Mouse (Mus musculus): Measurements from ENCODE around the gene Tmbim4. TPM values are rescaled to one million over a fixed set of nuclear protein-coding genes. Genes with fewer than 3 reads are reported as not detected.

Tmbim4 gene
- polyA plus RNA-seq, 1 experiment from 2014 or later, result 116 TPM

DNA sequence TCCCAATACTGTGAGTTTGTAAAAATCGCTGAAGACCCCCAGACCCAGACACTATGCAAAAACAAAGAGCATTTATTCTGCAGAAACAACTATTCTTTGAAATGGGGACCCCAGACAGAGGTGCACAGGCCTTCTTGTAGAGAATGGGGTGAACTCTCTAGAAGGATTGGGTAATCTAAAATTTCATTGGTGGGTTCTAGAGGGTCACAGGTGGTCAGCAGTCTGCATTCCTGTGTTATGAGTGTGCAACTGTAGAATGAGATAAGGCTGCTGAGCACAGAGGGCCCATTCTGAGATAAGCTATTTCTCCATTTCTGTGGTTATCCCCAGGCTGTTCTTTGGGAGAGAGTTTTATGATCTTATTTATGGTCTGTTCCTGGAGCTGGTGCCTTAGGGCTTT is 33.3 kb upstream of the Tmbim4 start:
- no peak for ATAC-seq (ENCODE audit: low read depth)
- H3K4me2 ChIP-seq (ENCODE audit: low read depth, low read length), result no peak overlapping the region
- no peak overlapping the region for H3K27ac ChIP-seq (ENCODE audit: low read depth, low read length)
- H3K27me3 ChIP-seq (ENCODE audit: control insufficient read depth, insufficient read depth, low read length), result no peaks in the 10 kb centered on the region
- H3K9me3 ChIP-seq (ENCODE audit: control insufficient read depth, low read length), result no peaks in the 10 kb centered on the region
- H3K9ac ChIP-seq (replicated peaks; ENCODE audit: low read depth, low read length), result no peak overlapping the region
- H3K36me3 ChIP-seq (ENCODE audit: control insufficient read depth, insufficient read depth, low read length), result no peaks in the 10 kb centered on the region
- no peaks in the 10 kb centered on the region for H3K4me1 ChIP-seq (ENCODE audit: control insufficient read depth, insufficient read depth, low read length)
- H3K4me3 ChIP-seq (ENCODE audit: low read depth, low read length), result no peak overlapping the region
- 71% methylated on average over 1 of the region's 1 CpGs for WGBS

DNA sequence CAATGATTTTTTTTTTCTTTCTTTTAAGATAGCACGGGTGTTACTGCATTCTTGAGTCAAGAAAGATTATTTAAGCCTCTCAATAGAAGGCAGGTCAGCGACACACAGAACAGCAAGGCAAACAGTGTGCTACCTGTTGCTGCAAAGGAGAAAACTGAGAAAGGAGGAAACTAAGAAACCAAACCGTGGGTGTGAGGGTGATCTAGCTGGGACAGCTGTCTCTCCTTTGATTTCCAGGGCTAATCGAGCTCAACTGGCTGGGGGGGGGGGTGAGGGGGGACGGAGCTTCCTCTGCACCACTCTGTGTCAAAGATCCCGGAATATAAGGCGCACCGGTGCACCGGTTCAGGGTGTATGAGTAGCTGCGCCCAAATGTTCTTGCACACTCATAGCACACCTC is 32.3 kb upstream of the Tmbim4 start:
- Histone ChIP-seq H3K9me3 (ENCODE audit: control insufficient read depth, low read length) (no peaks in the 10 kb centered on the region), H3K27me3 (ENCODE audit: control insufficient read depth, insufficient read depth, low read length) (no peaks in the 10 kb centered on the region), H3K4me2 (ENCODE audit: low read depth, low read length) (no peak overlapping the region), H3K4me1 (ENCODE audit: control insufficient read depth, insufficient read depth, low read length) (no peaks in the 10 kb centered on the region), H3K4me3 (ENCODE audit: low read depth, low read length) (no peak overlapping the region), H3K9ac (replicated peaks; ENCODE audit: low read depth, low read length) (no peak overlapping the region), H3K27ac (ENCODE audit: low read depth, low read length) (no peak overlapping the region), H3K36me3 (ENCODE audit: control insufficient read depth, insufficient read depth, low read length) (no peaks in the 10 kb centered on the region)
- no peak for ATAC-seq (ENCODE audit: low read depth)
- WGBS, result 58% methylated on average over 10 of the region's 10 CpGs

DNA sequence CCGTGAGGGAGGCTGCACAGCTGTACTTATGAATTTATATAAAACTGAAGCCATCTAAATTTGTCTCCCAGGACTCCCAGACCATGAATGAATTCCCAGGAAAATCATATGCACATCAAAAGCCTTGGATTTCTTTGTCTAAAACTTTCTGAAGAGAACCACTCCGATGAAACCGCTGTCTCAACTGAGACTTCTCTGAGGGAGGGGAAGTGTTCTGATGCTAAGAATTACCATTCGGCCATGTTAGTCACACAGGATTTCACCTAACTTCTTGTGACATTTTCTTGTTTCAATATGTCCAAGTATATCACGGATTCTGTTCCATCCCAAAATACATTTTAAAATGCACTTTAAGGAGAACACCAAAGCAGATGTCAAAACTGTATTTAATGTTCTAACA is 31.5 kb upstream of the Tmbim4 start:
- no peaks in the 10 kb centered on the region for H3K9me3 ChIP-seq (ENCODE audit: control insufficient read depth, low read length)
- 78% methylated on average over 5 of the region's 5 CpGs for WGBS
- H3K27ac ChIP-seq (ENCODE audit: low read depth, low read length), result no peak overlapping the region
- H3K9ac ChIP-seq (replicated peaks; ENCODE audit: low read depth, low read length), result no peak overlapping the region
- ATAC-seq (ENCODE audit: low read depth), result no peak
- H3K36me3 ChIP-seq (ENCODE audit: control insufficient read depth, insufficient read depth, low read length), result no peaks in the 10 kb centered on the region
- H3K27me3 ChIP-seq (ENCODE audit: control insufficient read depth, insufficient read depth, low read length), result no peaks in the 10 kb centered on the region
- no peak overlapping the region for H3K4me2 ChIP-seq (ENCODE audit: low read depth, low read length)
- H3K4me1 ChIP-seq (ENCODE audit: control insufficient read depth, insufficient read depth, low read length), result no peaks in the 10 kb centered on the region
- H3K4me3 ChIP-seq (ENCODE audit: low read depth, low read length), result no peak overlapping the region

DNA sequence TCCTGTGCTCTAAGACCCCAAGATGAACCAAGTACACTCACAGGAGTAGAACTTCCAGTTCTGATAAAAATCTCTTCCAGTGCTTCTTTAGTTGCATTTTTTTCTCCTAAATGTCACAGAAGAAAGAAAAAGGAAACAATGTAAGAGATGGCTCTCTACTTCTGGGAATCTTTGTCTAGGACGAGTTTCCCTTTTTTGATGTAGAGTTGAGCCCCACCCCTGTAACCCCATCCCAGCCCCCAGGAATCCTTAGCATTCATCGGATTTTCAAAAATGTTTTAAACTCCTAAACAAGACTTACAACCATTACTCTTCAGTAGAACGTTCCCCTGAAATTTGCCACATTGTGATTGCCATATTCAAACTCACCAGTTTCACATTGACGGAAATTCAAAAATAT is 31.1 kb upstream of the Tmbim4 start:
- no peak overlapping the region for H3K4me3 ChIP-seq (ENCODE audit: low read depth, low read length)
- H3K36me3 ChIP-seq (ENCODE audit: control insufficient read depth, insufficient read depth, low read length), result no peaks in the 10 kb centered on the region
- H3K27me3 ChIP-seq (ENCODE audit: control insufficient read depth, insufficient read depth, low read length), result no peaks in the 10 kb centered on the region
- ATAC-seq (ENCODE audit: low read depth), result no peak
- no peak overlapping the region for H3K4me2 ChIP-seq (ENCODE audit: low read depth, low read length)
- WGBS, result 82% methylated on average over 4 of the region's 4 CpGs
- no peaks in the 10 kb centered on the region for H3K4me1 ChIP-seq (ENCODE audit: control insufficient read depth, insufficient read depth, low read length)
- no peaks in the 10 kb centered on the region for H3K9me3 ChIP-seq (ENCODE audit: control insufficient read depth, low read length)
- H3K9ac ChIP-seq (replicated peaks; ENCODE audit: low read depth, low read length), result no peak overlapping the region
- H3K27ac ChIP-seq (ENCODE audit: low read depth, low read length), result no peak overlapping the region

DNA sequence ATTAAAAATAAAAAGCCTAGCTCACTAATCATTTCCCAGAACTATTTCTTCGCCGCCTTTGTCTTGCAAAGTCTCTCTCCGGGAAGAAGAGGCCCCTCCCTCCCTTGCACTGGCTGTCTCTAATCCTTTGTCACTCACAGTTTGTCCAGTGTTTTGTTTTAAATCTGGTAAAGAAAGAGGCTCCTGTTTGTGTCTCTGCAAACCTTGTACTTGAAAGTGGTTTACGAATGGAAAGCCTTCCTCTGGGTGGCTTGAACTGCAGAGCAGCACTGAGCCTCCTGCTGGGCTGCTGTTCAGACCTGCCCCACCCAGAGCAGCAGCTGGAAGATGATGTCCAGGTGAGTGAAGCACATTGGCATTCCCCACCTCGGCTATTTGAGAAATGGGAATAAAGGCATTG is 30.1 kb upstream of the Tmbim4 start:
- Histone ChIP-seq H3K36me3 (ENCODE audit: control insufficient read depth, insufficient read depth, low read length) (no peaks in the 10 kb centered on the region), H3K4me2 (ENCODE audit: low read depth, low read length) (no peak overlapping the region), H3K27ac (ENCODE audit: low read depth, low read length) (no peak overlapping the region), H3K4me3 (ENCODE audit: low read depth, low read length) (no peak overlapping the region), H3K27me3 (ENCODE audit: control insufficient read depth, insufficient read depth, low read length) (no peaks in the 10 kb centered on the region), H3K9me3 (ENCODE audit: control insufficient read depth, low read length) (no peaks in the 10 kb centered on the region), H3K9ac (replicated peaks; ENCODE audit: low read depth, low read length) (no peak overlapping the region), H3K4me1 (ENCODE audit: control insufficient read depth, insufficient read depth, low read length) (no peaks in the 10 kb centered on the region)
- ATAC-seq (ENCODE audit: low read depth), result no peak
- WGBS, result 41% methylated on average over 5 of the region's 5 CpGs

DNA sequence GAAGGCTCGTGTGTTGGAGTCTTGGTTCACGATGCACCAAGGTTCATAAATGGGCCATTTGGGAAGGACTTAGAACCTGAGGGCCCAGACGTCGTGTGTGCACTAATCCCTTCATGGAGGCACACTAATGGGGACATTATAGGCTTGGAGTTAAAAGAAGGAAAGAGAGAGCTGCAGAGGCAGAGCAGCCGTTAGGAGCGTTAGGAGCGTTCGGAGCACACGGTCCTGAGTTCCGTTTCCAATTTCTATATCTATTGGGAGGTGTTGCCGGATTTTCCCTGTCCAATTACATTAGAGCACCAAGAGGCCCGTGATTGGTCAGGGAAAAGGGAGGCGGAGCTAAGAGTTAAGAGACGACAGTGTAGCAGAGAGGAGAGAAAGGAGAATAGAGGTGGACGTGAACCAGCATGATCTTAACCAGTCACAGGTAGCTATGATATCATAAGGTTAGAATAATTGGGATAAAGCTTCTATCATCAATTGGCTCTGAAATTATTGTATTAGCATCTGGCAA is 27.1 kb upstream of the Tmbim4 start:
- no peaks in the 10 kb centered on the region for H3K4me1 ChIP-seq (ENCODE audit: control insufficient read depth, insufficient read depth, low read length)
- no peaks in the 10 kb centered on the region for H3K27me3 ChIP-seq (ENCODE audit: control insufficient read depth, insufficient read depth, low read length)
- no peak overlapping the region for H3K4me2 ChIP-seq (ENCODE audit: low read depth, low read length)
- 91% methylated on average over 15 of the region's 15 CpGs for WGBS
- no peaks in the 10 kb centered on the region for H3K9me3 ChIP-seq (ENCODE audit: control insufficient read depth, low read length)
- no peak overlapping the region for H3K4me3 ChIP-seq (ENCODE audit: low read depth, low read length)
- ATAC-seq (ENCODE audit: low read depth), result no peak
- no peak overlapping the region for H3K27ac ChIP-seq (ENCODE audit: low read depth, low read length)
- no peak overlapping the region for H3K9ac ChIP-seq (replicated peaks; ENCODE audit: low read depth, low read length)
- no peaks in the 10 kb centered on the region for H3K36me3 ChIP-seq (ENCODE audit: control insufficient read depth, insufficient read depth, low read length)

DNA sequence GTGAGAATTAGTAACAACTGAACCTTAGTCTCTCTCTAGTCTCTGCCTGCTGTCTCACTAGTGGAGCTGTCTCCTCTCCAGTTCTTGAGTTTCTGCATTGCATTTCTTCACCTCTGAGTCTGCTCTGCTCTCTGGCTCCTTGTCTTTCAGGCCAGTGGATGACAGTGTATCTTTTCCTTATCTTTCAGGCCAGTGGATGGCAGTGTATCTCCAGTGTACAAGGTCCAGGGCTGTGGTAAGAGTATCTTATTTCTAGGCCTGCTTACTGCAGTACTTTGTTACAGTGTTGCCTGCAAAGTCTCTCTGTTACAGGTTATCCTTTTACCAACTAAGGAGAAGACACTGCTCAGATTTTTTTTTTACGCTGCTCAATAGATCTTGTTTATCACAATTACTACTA is 18.5 kb upstream of the Tmbim4 start:
- Histone ChIP-seq H3K9me3 (ENCODE audit: control insufficient read depth, low read length) (no peaks in the 10 kb centered on the region), H3K27me3 (ENCODE audit: control insufficient read depth, insufficient read depth, low read length) (no peaks in the 10 kb centered on the region), H3K27ac (ENCODE audit: low read depth, low read length) (no peak overlapping the region), H3K36me3 (ENCODE audit: control insufficient read depth, insufficient read depth, low read length) (no peaks in the 10 kb centered on the region), H3K4me2 (ENCODE audit: low read depth, low read length) (no peak overlapping the region), H3K4me1 (ENCODE audit: control insufficient read depth, insufficient read depth, low read length) (no peaks in the 10 kb centered on the region), H3K4me3 (ENCODE audit: low read depth, low read length) (no peak overlapping the region), H3K9ac (replicated peaks; ENCODE audit: low read depth, low read length) (no peak overlapping the region)
- no peak for ATAC-seq (ENCODE audit: low read depth)
- 90% methylated on average over 1 of the region's 1 CpGs for WGBS

DNA sequence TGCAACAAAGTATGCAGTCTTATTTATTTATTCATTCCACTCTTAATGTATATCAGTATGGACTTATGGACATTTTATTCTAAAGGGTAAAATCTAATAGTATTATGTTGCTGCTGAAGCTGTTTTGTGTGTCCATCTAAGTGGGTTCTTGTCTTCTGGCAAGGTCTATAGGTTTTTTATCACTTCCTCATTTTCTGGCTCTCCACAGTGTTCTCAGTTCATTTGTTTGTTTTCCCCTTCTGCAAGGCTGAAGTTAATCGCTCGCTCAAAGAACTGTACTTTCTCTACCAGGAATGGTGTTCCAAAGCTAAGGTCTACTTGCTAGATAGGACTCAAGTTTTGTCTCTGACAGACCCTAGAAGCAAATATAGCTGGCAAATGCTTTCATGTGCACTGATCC is 18.0 kb upstream of the Tmbim4 start:
- WGBS, result 91% methylated on average over 2 of the region's 2 CpGs
- ATAC-seq (ENCODE audit: low read depth), result no peak
- H3K4me2 ChIP-seq (ENCODE audit: low read depth, low read length), result no peak overlapping the region
- no peak overlapping the region for H3K9ac ChIP-seq (replicated peaks; ENCODE audit: low read depth, low read length)
- no peak overlapping the region for H3K27ac ChIP-seq (ENCODE audit: low read depth, low read length)
- H3K4me1 ChIP-seq (ENCODE audit: control insufficient read depth, insufficient read depth, low read length), result no peaks in the 10 kb centered on the region
- no peaks in the 10 kb centered on the region for H3K36me3 ChIP-seq (ENCODE audit: control insufficient read depth, insufficient read depth, low read length)
- H3K4me3 ChIP-seq (ENCODE audit: low read depth, low read length), result no peak overlapping the region
- no peaks in the 10 kb centered on the region for H3K27me3 ChIP-seq (ENCODE audit: control insufficient read depth, insufficient read depth, low read length)
- H3K9me3 ChIP-seq (ENCODE audit: control insufficient read depth, low read length), result no peaks in the 10 kb centered on the region

DNA sequence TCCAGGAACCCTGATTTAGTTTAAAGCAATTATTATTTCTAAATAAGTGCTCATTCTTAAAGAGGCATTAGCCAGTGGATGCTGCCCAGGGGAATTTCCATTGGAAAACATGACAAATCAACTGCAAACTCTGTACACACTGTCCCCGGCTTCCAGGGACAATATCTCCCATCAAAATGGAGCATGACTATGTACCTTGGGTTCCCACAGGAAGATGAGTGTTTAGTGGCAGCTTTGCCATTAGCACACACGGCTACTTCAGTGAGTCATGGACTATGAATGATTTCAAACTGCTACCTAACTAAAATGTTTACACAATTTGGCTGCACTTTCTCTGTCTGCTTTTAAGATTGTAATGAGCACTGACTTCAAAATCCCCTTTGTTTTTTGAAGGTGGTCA is 12.9 kb upstream of the Tmbim4 start:
- Histone ChIP-seq H3K27me3 (ENCODE audit: control insufficient read depth, insufficient read depth, low read length) (no peaks in the 10 kb centered on the region), H3K4me1 (ENCODE audit: control insufficient read depth, insufficient read depth, low read length) (0 out of 2 replicates have a peak, but pooled peaks cover 4% of the 10 kb centered on the region), H3K4me2 (ENCODE audit: low read depth, low read length) (no peak overlapping the region), H3K9ac (replicated peaks; ENCODE audit: low read depth, low read length) (no peak overlapping the region), H3K36me3 (ENCODE audit: control insufficient read depth, insufficient read depth, low read length) (no peaks in the 10 kb centered on the region), H3K9me3 (ENCODE audit: control insufficient read depth, low read length) (no peaks in the 10 kb centered on the region), H3K27ac (ENCODE audit: low read depth, low read length) (no peak overlapping the region), H3K4me3 (ENCODE audit: low read depth, low read length) (no peak overlapping the region)
- no peak for ATAC-seq (ENCODE audit: low read depth)
- WGBS, result 75% methylated on average over 2 of the region's 2 CpGs

DNA sequence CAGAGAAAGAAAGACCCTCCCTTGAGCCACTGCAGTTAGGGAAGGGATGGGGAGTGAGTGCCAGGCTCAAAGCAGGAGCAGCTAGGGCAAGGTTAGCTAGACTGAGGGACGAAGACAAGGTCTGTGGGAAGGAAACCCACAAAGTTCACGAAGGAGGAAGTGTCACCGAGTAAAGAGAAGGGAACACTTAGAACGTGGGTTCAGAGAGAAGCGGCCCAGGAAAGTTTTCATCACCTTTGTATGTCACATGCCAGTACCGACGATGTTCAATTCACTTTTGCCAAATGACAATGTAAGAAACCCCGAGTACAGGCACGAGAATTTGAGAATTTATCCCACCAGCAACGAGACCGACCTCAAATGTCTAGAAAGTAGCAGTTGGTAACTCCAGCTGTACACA is 12.1 kb upstream of the Tmbim4 start:
- no peak overlapping the region for H3K4me2 ChIP-seq (ENCODE audit: low read depth, low read length)
- H3K27me3 ChIP-seq (ENCODE audit: control insufficient read depth, insufficient read depth, low read length), result no peaks in the 10 kb centered on the region
- no peak overlapping the region for H3K4me3 ChIP-seq (ENCODE audit: low read depth, low read length)
- no peaks in the 10 kb centered on the region for H3K36me3 ChIP-seq (ENCODE audit: control insufficient read depth, insufficient read depth, low read length)
- H3K9me3 ChIP-seq (ENCODE audit: control insufficient read depth, low read length), result no peaks in the 10 kb centered on the region
- H3K27ac ChIP-seq (ENCODE audit: low read depth, low read length), result no peak overlapping the region
- no peak for ATAC-seq (ENCODE audit: low read depth)
- H3K4me1 ChIP-seq (ENCODE audit: control insufficient read depth, insufficient read depth, low read length), result 0 out of 2 replicates have a peak, but pooled peaks cover 4% of the 10 kb centered on the region
- 75% methylated on average over 11 of the region's 11 CpGs for WGBS
- no peak overlapping the region for H3K9ac ChIP-seq (replicated peaks; ENCODE audit: low read depth, low read length)

All from neural tube, embryonic 14.5 days (tissue).